Mouse (Mus musculus) neural tube, postnatal 0 days (tissue): ENCODE results near the gene Scyl1. TPM values are rescaled to one million over a fixed set of nuclear protein-coding genes. Genes with fewer than 3 reads are reported as not detected.

ENCODE experiments used
- polyA plus RNA-seq: library from polyadenylated mRNA; unstranded; fragments of >200 nt; fragmentation: Nextera tagmentation; extraction: Ambion mirVana; gene quantifications from 2 replicates; pipeline ENCODE4 v1.2.1, GENCODE M21; 2015

Gene Scyl1
- 75.6 and 85.9 TPM in 2 replicates for polyA plus RNA-seq

GRCm38 (mm10) chr19:5770925-5771860 lies at the start of gene Scyl1:
Scyl1 (minus strand) TSS chr19:5771419.

GRCm38 (mm10) chr19:5740320-5741317 lies 30.6 kb downstream of the Scyl1 start, which contains the start of gene Ltbp3:
Ltbp3 (plus strand) TSS chr19:5740904.

DNA sequence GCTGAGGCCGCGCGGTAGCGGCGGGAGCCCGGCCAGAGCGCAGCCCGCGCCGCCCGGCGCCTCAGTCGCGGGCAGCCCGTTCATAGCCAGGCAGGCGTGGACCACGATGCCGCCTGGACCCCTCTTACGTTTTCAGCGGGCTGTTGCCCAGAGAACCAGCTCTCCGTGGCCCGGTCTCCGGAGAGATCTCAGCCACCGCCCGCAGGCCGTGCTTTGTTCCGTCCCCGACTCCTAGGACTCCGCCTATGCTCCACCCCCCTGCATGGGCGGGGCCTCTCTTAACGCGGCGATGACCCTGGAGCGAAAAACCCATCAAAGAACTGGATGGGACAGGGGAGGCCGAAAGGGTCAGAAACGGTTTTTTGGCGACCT lies 41.8 kb downstream of the Scyl1 start, which contains the start of gene Fam89b:
Gene Fam89b (minus strand): TSS at position 210 of the 372 bp plus-strand sequence.

GRCm38 (mm10) chr19:5725767-5726515 lies 45.3 kb downstream of the Scyl1 start, which contains the start of gene Ehbp1l1:
Ehbp1l1 (minus strand) TSS chr19:5726317.

Other genes starting within 250 kb of the Scyl1 start
- 0.25 TPM in 1 of 2 replicates, not detected in the other for gene Ovol1, start 210.8 kb downstream of the Scyl1 start, polyA plus RNA-seq
- gene Ap5b1, start 203.4 kb downstream of the Scyl1 start, polyA plus RNA-seq, result 3.7 and 3.8 TPM in 2 replicates
- 67.3 and 75.0 TPM in 2 replicates for gene Rnaseh2c, start 169.5 kb downstream of the Scyl1 start, polyA plus RNA-seq
- 61.9 and 70.5 TPM in 2 replicates for gene Kat5, start 161.2 kb downstream of the Scyl1 start, polyA plus RNA-seq
- gene Rela, start 133.9 kb downstream of the Scyl1 start, polyA plus RNA-seq, result 27.0 and 30.9 TPM in 2 replicates
- 22.6 and 22.9 TPM in 2 replicates for gene Sipa1, start 107.7 kb downstream of the Scyl1 start, polyA plus RNA-seq
- 10.7 and 12.0 TPM in 2 replicates for gene Map3k11, start 82.7 kb downstream of the Scyl1 start, polyA plus RNA-seq
- 16.5 and 22.2 TPM in 2 replicates for gene Pcnx3, start 82.5 kb downstream of the Scyl1 start, polyA plus RNA-seq
- gene Kcnk7, start 67.1 kb downstream of the Scyl1 start, polyA plus RNA-seq, result 0.25 and 0.53 TPM in 2 replicates
- gene Ehbp1l1, start 45.1 kb downstream of the Scyl1 start, polyA plus RNA-seq, result 39.6 and 46.6 TPM in 2 replicates
- 111 and 124 TPM in 2 replicates for gene Fam89b, start 41.8 kb downstream of the Scyl1 start, polyA plus RNA-seq
- 20.0 and 20.8 TPM in 2 replicates for gene Ltbp3, start 30.5 kb downstream of the Scyl1 start, polyA plus RNA-seq
- gene Frmd8, start 103.9 kb upstream of the Scyl1 start, polyA plus RNA-seq, result 12.2 and 12.5 TPM in 2 replicates
- gene Slc25a45, start 106.4 kb upstream of the Scyl1 start, polyA plus RNA-seq, result 2.9 TPM in 2 replicates
- 6.3 and 8.0 TPM in 2 replicates for gene Tigd3, start 122.7 kb upstream of the Scyl1 start, polyA plus RNA-seq
- gene Dpf2, start 141.6 kb upstream of the Scyl1 start, polyA plus RNA-seq, result 49.1 and 55.8 TPM in 2 replicates
- gene Cdc42ep2, start 153.4 kb upstream of the Scyl1 start, polyA plus RNA-seq, result 18.7 and 21.8 TPM in 2 replicates
- gene Pola2, start 192.8 kb upstream of the Scyl1 start, polyA plus RNA-seq, result 15.5 and 17.6 TPM in 2 replicates
- not detected in 2 replicates for gene Slc22a20, start 214.7 kb upstream of the Scyl1 start, polyA plus RNA-seq
- gene Capn1, start 244.5 kb upstream of the Scyl1 start, polyA plus RNA-seq, result 5.2 and 5.8 TPM in 2 replicates